Mouse (Mus musculus): ENCODE measurements around the gene Ube2v1.

GRCm38 (mm10) chr2:167602364-167602763 is 29.5 kb downstream of the Ube2v1 start:
- TF ChIP-seq CTCF (IDR thresholded peaks at IDR 0.05; ENCODE audit: control insufficient read depth, insufficient read depth, insufficient read length) (no peak), MAX (IDR thresholded peaks at IDR 0.05) (no peak), USF1 (IDR thresholded peaks at IDR 0.05; ENCODE audit: low read depth) (no peak), CEBPB (IDR thresholded peaks at IDR 0.05; ENCODE audit: low read depth) (no peak), MYOD1 (IDR thresholded peaks at IDR 0.05; ENCODE audit: control insufficient read depth, insufficient read length, low read depth) (no peak), MYOG (IDR thresholded peaks at IDR 0.05; ENCODE audit: control insufficient read depth, extremely low read depth, insufficient read length) (no peak)

Measured in C2C12 (cell line).